Mouse (Mus musculus): ENCODE measurements at regions not wholly inside any gene's neighbourhood (a gene's known extent, or its start where the extent isn't known, plus 50 kb on each side); places are given as distances from the start of the nearest gene placed in this dataset.

- no peak for DNase-seq
Measured at GRCm38 (mm10) chr14:120102010-120102748, 59.9 kb upstream of the Oxgr1 start.

GRCm38 (mm10) chr14:120102749-120103142, 60.5 kb upstream of the Oxgr1 start:
- no peak for DNase-seq

GRCm38 (mm10) chr14:120109846-120110245, 67.6 kb upstream of the Oxgr1 start:
- no peak for DNase-seq

GRCm38 (mm10) chr14:120113316-120113715, 71.1 kb upstream of the Oxgr1 start:
- DNase-seq = no peak

- no peak for DNase-seq
Measured at GRCm38 (mm10) chr14:120118582-120118981, 76.3 kb upstream of the Oxgr1 start.

- no peak for DNase-seq
Measured at GRCm38 (mm10) chr14:120119094-120119501, 76.9 kb upstream of the Oxgr1 start.

- no peak for DNase-seq
Measured at GRCm38 (mm10) chr14:120119506-120119905, 77.3 kb upstream of the Oxgr1 start.

GRCm38 (mm10) chr14:120120261-120120660, 78.0 kb upstream of the Oxgr1 start:
- DNase-seq = no peak

- no peak for DNase-seq
Measured at GRCm38 (mm10) chr14:120125315-120125714, 83.1 kb upstream of the Oxgr1 start.

- DNase-seq = no peak
Measured at GRCm38 (mm10) chr14:120127481-120127880, 85.2 kb upstream of the Oxgr1 start.

GRCm38 (mm10) chr14:120134346-120135008, 92.2 kb upstream of the Oxgr1 start:
- no peak for DNase-seq

- no peak for DNase-seq
Measured at GRCm38 (mm10) chr14:120135198-120135597, 93.0 kb upstream of the Oxgr1 start.

GRCm38 (mm10) chr14:120136736-120137135, 94.5 kb upstream of the Oxgr1 start:
- no peak for DNase-seq

- peak; percentile 95 for DNase-seq
Measured at GRCm38 (mm10) chr14:120137680-120138136, 95.5 kb upstream of the Oxgr1 start.

- DNase-seq = no peak
Measured at GRCm38 (mm10) chr14:120138546-120138945, 96.3 kb upstream of the Oxgr1 start.

GRCm38 (mm10) chr14:120139256-120139655, 97.0 kb upstream of the Oxgr1 start:
- DNase-seq = no peak

GRCm38 (mm10) chr14:120139671-120140071, 97.4 kb upstream of the Oxgr1 start:
- DNase-seq = no peak

GRCm38 (mm10) chr14:120140211-120140610, 98.0 kb upstream of the Oxgr1 start:
- DNase-seq = no peak

GRCm38 (mm10) chr14:120140791-120141747, 98.8 kb upstream of the Oxgr1 start:
- DNase-seq = no peak

GRCm38 (mm10) chr14:120142281-120142680, 100.0 kb upstream of the Oxgr1 start:
- no peak for DNase-seq

GRCm38 (mm10) chr14:120144451-120144850, 102.2 kb upstream of the Oxgr1 start:
- DNase-seq = no peak

GRCm38 (mm10) chr14:120146312-120146711, 104.1 kb upstream of the Oxgr1 start:
- no peak for DNase-seq
